Mouse (Mus musculus) thymus, postnatal 4 days (tissue): ENCODE measurements around the gene Stpg1.

Experiments used
- DNase-seq: peaks from one replicate; pipeline ENCODE4 v3.0.0; 2021

The Stpg1 gene

DNA sequence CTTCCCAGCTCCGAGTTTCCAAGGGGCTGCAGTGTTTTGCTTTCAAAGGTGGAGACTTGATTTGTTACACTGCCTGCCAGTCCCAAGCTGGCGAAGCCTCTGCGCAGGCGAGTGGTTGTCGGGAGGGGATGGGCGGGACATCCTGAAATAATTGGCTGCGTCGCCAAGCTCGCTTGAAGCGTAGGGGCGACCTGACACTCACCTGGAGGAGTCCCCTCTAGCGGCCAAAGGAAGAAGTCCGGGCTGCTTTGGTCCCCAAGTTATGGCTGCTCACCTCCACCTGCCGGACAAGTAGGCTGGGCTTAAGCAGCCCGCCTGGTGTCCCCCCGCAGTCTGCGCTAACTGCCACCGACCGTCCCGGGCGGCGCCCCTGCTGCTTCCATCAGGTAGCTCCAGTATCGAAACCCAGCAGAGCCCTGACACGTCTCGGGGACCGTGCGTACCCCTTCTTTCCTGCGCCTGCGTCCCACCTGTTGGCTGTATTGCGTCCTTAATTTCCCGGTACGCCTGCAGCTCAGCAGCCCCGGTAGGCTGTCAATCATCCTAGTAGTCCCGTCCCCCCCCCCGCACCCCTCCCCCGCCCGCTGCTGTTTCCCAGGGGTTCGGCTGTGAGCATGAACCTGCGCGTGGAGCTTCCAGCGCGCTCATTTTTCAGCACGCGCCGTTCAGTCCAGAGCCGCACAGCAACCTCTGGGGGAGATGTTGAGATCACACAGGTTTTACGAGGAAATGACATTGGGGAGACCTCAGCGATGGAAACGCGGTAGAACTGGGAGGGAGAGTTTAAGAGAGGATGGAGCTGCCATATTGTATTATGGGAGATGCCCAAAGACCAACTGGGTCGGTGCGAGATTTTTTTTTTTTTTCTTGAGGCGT, at the start of gene Stpg1, which contains the start of gene Nipal3:
Stpg1 (plus strand) TSS at position 270 of the 876 bp plus-strand sequence.
Nipal3 (minus strand) TSS at position 518 of the 876 bp plus-strand sequence.
- peak; percentile 88 for DNase-seq

DNA sequence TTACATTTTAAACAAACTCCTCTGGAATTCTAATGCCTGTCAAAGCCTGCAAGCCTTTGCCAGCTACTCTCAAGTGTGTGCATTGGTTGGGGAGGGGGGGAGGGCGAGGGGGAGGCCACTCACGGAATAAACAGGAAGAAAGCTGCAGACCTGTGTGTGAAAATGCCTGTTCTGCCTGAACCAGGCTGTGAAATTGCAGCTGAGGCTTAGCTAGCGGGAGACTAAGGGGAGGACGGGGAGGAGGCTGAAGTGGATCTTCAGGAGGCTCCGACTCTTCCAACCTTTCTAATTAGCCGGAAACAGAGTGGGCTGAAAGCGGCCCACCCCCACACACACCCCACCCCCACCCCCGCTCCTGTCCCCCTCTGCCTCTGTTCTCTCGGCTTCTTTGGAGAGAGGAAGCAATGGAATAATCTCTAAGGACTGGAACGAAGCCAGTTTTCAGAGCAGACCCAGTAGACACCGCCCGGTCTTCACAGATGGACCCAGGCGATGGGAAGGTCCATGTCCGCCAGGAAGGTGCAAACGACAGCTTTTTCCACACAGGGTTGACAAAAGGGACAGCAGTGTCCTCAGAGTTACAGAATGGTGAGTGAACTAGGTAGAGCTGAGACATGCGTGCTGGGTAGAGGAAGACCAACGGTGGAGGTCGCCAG, 43.1 kb upstream of the Stpg1 start:
- no peak for DNase-seq

DNA sequence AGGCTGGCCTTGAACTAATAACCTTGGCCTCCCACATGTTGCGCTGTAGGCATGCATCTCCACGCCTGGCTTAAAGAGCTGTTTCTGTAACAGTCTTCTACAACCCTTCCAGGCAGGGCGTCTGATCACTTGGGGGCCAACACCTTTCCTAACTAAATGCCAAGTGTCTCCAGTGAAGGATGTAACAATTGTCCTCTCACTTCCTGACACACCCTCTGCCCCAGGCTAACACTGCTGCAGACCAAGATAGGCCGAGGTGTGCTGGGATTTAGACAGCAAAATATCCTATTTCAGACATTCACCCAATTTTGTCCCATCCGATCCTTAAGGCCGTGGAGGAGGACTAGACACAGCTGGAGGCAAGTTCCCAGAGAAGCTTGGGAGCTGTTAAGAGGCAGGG, 41.4 kb upstream of the Stpg1 start:
- DNase-seq, result no peak

DNA sequence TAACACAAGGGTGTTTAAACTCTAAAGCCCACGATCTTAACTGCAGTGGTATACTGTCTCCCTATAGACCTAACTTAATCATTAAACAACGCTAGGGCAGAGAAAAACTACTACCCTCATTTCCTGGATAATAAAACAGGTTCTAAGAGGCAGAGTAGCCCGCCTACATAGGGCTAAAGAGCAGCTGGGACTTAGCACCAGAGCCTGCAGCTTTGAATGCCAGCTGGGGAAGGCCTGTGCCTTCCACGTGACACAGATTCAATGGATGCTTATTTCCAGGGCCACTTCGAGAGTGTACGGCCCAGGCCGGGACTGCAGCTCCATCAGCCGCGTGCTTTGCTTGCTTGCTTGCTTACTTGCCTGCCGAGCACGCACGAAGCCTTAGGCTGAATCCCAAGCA, 41.0 kb upstream of the Stpg1 start:
- DNase-seq, result no peak

DNA sequence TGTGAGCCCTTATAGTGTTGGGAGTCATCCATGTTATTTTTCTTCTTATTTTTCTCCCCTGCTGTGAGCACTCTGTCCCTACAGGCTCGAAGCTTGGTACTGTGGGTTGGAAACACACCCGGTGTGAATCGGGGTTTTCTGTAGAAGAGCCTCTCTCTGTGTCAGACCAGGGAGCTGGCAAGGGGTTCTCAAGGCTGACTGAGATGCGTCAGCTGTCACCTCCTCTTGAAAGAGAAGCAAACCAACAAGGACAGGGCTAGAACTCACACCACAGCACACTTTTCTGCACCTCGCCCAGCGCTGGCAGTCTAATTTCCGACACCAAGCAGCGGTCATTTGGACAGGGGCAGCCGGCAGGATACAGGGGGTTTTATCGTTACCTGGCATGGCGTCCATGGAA, 31.2 kb upstream of the Stpg1 start:
- DNase-seq, result no peak

DNA sequence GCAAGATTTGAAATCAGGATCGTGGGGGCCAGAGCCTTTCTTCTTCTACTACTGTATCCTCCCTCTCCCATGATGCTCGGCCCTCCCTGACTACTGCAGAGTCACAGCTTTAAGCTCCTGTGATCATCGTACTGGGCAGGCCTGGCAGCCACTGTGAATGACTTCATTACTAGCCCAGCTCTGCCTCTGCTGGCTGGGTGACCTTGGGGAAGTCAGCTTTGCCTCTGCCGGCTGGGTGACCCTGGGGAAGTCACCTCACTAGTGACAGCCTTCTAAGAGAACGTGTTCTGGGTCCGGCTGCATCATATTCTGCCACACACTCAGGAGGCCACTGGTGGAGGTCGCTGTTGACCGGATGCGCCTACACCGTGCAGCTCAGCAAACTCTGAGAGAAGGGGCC, 16.7 kb upstream of the Stpg1 start:
- DNase-seq, result no peak

DNA sequence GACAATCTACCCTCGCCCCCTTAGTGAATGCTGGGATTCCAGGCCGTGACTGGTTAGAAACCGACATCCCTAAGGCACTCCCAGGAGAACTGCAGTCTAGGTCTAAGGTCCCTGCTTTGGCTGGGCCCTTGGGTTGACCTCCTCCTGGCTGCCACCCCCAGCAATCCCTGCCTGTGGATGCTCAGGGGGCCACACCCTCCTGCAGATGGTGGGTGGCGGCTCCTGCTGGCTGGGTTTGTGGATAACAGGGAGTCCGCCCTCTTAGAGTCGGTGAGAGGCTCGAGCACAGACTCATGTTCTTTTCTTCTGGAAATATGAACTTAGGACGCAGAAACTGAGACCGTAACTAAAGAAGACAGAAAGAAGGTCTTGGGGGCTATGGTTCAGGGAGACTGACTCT, 14.2 kb upstream of the Stpg1 start:
- DNase-seq, result peak; percentile 21

DNA sequence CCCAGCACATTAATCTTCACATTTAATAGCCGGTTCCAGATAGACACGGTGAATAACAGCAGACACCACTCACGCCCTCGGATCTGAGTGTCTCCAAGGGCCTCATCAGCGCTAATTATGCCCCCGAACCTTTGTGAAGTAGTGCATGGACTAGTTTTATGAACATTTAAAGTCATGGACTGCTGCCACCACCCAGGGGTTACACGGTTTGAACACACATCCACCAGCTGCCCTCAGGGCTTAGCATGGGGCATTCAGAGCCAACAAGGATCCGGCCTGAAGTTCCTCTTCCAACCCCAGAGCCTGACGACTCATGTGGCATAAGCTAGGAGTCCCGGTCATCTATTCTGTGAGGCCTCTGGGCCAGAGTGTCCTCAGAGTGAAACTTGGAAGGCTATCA, 9.5 kb upstream of the Stpg1 start:
- DNase-seq, result no peak

DNA sequence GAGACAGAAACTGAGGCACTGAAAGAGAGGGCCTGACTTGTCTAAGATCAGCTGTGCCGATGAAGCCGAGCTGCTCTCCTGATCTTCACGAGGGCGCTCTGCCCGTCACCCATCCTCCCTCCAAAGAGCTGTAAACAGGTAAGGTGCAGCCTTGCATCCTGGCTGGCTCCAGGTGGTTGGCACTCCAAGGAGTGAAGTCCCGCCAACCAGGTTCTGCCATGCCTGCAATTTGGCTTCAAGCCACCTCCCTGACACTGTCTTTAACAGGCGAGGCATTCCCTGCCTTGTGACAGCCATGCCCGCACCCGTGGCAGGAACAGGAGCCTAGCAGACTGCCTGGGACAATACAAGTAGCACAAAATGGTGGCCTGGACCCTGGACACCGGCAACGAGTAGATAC, 8.2 kb upstream of the Stpg1 start:
- DNase-seq, result no peak

DNA sequence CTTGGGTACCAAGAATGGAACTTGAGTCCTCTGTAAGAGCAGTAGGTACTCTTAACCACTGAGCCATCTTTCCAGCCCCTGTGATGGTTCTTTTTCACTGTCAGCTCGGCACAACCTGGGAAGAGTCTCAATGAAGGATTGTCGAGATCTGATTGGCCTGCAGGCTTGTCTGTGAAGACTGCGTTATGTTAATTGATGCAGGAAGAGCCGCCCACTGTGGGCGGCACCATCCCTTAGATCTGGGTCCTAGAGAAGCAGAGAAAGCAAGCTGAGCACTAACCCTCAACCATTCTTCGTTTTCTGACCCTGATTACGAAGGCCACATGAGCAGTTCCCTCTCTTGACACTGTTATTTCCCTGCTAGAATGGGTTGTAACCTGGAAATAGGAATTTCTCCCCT, 5.3 kb upstream of the Stpg1 start:
- DNase-seq, result no peak

DNA sequence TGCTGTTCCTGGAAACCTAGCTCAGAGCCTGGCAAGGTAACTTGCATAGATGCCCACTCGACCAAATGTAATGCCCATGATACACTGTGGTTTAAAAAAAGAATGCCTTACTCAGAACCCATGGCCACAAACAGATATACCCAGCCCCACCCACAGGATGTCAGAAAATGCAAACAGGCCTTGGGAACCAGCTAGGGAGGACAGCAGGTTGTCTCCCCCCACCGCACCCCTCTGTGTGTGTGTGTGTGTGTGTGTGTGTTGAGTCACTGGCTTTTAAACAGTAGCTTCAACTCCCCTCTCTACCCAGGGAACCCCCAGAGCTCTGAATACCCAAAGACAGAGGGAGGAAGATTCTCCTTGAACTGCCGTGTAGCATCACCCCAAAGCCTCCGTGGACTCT, 1.3 kb upstream of the Stpg1 start:
- no peak for DNase-seq

DNA sequence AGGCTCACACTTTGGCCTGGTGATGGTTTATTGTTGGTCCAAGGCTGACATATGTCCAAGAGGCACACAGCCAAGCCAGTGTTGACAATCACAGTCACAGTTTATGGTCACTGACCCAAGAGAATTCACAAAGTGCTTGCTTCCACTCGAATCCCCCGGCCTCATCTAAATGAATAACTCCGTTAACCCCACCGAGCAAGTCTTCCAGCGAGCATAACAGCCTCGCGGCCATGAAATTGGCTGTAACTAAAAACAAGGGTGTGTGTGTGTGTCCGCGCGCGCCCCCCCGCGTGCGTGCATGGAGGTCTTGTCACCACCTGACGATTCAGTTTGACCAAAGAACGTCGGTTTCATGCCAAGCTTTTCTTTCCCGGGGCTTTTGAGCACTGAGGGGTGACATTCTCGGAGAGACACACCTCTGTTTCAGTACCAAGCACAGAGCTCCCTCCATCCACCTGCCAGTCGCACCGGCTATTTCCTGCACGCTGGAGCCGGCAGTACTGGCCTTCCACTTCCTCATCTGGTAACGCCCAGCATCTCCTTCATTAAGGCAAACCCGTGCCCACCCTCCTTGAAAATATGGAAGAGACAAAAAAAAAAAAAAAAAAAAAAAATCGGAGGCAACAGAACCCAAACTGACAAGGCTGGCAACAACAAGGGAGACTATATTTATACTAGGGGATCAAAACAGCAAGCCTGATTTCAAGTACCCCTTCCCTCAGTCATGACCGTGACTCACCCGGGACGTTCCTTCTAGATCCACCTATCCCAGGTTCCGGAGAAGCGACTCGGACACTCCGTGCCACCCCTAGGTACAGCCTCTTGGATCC, 684 bp upstream of the Stpg1 start:
- DNase-seq, result peak; percentile 62

DNA sequence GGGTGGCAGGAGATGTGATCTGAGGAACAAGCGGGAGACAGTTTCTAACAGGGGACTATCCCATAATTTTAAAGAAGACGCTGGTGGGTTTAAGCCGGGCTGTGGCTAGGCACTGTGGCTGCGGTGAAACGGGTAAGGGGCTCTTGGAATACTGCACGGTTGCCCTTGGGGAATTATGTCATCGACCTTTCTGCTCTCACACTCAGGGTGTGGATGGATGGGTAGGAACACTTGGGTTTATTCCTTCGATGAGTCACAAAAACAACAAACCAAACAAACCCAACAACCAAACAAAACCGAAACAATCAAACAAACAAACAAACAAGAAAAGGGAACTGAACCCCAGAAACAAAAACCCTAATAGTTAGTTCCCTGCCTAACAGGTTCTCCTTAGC, 804 bp downstream of the Stpg1 start:
- DNase-seq, result no peak

DNA sequence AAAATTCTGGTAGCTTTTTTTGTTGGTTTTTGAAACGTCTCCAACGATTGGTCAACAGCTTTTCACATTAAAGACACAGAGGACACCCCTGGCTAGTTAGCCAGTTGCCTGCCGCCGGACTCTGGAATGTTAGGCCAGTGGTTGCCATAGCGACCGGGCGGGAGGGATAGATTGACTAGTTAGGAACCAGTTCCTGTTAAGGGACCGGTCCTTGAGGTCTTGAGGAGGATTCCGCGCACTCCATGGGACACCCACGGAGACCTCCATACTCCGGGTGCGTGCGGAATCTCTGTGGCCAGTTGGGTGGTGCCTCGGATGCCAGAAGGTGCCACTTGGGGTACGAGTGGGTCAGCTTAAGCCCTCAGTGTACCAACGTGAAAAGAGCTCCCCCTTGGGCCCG, 1.2 kb downstream of the Stpg1 start:
- DNase-seq, result no peak

DNA sequence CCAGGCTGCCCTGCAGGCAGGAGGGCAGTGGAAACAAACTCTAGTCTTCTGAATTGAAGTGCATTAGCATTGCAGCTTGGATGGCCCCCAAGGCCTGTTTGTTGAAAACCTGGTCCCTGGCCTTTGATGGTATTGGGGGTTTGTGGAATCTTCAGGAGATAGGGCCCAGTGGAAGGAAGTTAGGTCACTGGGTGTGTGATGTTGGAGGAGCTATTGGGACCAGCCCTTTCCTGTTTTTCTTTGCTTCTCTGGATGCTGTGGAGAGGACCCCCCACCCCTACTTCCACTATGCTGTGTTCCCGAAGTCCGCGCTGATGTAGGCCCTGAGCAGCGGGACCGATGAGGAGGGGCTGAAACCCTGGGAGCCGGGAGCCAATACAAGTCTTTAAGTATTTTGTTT, 3.5 kb downstream of the Stpg1 start:
- no peak for DNase-seq

DNA sequence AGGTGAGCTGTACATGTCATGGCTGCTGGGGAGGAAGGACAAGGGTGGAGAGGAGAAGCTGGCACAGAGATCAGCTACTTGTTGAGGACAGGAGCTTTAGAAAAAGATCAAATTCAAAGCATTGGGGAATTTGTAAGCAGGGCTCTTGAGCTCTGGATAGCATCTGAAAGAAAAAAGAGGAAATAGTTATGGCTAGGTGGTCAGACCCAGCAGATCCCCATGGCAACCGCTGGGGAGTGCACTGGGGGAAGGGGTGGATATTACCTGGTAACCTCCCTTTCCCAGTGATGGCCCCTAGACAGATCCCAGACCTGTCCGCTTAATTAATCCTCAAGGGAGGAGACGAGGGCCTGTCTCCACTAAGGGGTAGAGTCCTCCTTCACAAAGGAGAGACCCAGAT, 5.2 kb downstream of the Stpg1 start:
- DNase-seq, result no peak

DNA sequence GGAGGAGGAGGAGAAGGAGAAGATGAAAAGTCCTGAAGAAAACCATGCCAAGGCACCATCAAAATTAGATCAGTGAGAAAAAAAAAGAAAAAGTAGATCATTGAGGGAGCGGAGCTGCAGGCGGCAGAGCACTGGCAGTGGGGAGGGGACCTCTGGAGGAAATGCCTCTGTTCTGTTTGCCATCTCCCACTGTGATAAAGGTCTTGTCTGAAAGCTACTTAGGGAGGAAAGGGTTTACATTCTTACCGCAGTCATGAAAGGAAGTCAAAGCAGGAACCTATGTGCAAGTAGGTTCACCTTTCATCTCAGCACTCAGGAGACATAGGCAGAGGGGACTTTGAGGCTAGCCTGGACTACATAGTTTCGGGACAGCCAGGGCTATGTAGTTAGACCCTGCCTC, 7.0 kb downstream of the Stpg1 start:
- no peak for DNase-seq

DNA sequence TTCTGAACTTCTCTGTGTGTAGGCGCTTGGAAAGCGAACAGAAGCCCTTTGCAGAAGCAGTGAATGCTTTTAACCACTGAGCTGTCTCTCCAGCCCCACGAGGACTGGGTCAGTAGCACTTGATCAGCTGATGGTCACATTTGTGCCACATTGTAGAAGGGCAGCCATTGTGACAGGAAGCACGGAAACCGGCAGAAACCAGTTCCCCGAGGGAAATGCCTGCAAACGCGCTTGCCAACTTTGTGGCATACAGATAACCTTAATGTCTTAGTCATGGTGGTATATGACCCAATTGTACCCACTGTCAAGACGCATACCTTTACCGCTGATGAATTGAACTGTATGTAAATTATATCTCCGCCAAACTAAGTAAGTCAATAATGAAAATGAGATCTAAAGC, 11.2 kb downstream of the Stpg1 start:
- no peak for DNase-seq

DNA sequence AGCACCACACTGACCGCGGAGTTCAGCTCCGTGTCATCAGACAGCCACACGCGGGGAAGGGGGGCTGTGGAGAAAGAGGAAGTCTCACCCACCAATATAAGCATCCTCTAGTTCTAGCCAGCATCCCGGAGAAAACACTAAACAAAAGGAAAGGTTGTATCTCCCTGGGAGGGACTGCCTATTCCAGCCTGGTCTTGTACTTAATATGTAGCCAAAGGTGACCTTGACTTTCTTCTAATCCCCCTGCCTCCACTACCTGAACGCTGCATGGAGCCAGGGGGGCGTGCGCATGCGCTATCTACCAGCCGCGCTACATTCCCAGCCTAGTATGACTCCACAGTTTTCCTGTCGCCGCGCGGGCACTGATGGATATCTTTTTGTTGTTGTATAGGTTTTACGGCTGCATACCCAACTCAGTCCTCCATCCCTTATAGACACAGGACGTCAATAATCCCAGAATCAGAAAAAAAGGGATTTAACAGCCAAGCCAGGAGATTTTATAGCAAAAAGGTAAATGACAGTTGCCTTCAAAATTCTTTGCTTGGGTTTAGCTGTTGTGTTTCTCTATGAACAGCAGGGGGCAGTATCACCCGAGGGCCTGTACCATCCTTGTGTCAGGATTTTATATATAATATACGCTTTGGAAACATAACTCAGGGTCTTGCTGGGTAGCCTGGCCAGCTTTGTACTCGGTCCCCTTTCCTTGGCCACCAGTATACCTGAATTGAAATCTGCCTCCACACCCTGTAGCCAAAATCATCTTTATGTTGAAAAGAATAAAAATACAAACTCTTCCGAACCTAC, 13.2 kb downstream of the Stpg1 start:
- peak; percentile 53 for DNase-seq

DNA sequence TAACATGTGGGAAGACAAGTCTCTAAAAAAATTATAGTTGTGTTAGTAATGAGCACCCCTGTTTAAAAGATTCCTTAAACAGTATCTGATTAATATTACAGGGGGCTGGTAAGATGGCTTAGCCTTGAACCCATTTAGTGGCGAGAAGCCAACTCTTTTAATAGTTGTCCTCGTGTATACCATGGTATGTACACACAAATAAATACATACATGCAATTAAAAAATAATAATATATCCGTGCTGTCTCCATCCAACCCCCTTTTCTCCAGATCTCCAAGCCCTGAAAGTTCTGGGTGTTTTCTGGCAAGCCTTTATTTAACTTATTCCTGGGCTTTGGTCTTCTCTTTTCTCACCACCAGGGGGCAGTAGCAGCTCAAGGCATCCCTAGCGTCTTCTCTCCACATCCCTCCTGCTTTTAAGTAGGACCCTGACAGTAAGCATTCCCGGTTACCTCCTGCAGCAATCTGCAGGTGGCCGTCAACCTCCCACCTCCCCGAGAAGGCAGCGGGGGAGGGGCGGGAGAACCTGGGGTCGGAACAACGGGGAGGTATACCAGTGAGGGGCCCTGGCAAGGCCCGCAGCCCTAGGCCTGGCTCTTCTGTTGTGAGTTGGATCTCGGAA, 13.9 kb downstream of the Stpg1 start:
- peak; percentile 74 for DNase-seq

DNA sequence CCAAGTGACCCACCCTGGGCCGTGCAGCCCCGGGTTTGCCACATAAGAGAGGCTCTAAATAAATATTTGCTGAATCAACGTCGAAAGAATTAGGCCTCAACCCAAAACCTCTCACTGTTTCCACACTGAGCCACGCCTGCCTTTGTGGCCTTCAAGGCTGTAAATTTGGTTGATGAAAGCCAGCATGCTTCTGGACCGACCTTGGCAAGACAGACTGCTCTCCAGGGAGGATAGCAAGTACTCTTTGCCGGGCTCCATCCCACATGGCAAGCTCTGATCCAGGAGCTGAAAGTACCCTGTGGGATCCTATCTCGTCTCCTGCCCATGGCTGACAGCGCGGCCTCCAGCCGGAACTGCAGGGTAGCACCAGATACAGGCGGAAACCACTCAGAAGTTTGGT, 14.9 kb downstream of the Stpg1 start:
- DNase-seq, result no peak

DNA sequence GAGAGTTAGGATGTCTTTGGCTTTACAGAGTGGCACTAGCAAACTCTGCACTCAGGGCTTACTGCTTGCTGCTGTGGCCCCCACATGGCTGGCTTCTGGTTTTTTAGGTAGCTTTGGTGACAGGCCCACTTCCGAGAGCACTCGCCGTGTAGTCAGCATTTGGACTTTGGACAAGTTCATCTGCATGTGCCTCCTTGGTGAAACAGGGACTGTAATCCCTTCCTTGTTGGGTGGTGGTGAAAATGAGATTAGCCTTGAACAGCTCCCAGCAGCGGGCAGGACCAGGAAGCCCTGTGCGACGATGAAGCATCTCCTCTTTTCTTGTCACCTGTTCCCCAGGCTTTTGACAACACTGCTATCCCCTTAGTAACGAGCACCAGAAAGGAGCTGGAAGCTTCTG, 19.3 kb downstream of the Stpg1 start:
- no peak for DNase-seq
